Mouse (Mus musculus) stomach, postnatal 0 days (tissue): Measurements from ENCODE around the gene Dctn3. TPM values are rescaled to one million over a fixed set of nuclear protein-coding genes. Genes with fewer than 3 reads are reported as not detected.
"Not testable (repeated sequence)": the region's sequence is repeated elsewhere in the genome, so short reads cannot be mapped to it uniquely, and the experiment has no call there.

ENCODE experiments used
- ATAC-seq: fragments of 200-750 bp; cut with Nextera tagmentation; 2 replicates; pipeline ENCODE4 v1.8.0; 2017; ENCODE audit not compliant: low FRiP score, low TSS enrichment
- DNase-seq: peaks from one replicate; pipeline ENCODE4 v3.0.0-alpha.2; 2016; ENCODE audit warnings: low spot score
- H3K27ac ChIP-seq: fragments of 300-500 bp; sonication (generic); replicated peaks from 2 replicates; pipeline ENCODE4 v1.5.1; 2014; ENCODE audit warnings: mild to moderate bottlenecking, control low read depth
- H3K27me3 ChIP-seq: fragments of 300-500 bp; sonication (generic); 2 replicates; pipeline ENCODE4 v1.6.1; 2014; ENCODE audit warnings: low read length; ENCODE audit not compliant: control insufficient read depth, insufficient read depth
- H3K36me3 ChIP-seq: fragments of 300-500 bp; sonication (generic); 2 replicates; pipeline ENCODE4 v1.6.1; 2014; ENCODE audit warnings: low read length, mixed read lengths; ENCODE audit not compliant: control insufficient read depth, insufficient read depth
- H3K4me1 ChIP-seq: fragments of 300-500 bp; sonication (generic); replicated peaks from 2 replicates; pipeline ENCODE4 v1.6.1; 2014; ENCODE audit warnings: antibody characterized with exemption; ENCODE audit not compliant: control insufficient read depth, insufficient read depth
- H3K4me2 ChIP-seq: fragments of 300-500 bp; sonication (generic); replicated peaks from 2 replicates; pipeline ENCODE4 v1.6.1; 2014; ENCODE audit warnings: low read depth, mild to moderate bottlenecking, control low read depth, moderate library complexity
- H3K4me3 ChIP-seq: fragments of 300-500 bp; sonication (generic); 2 replicates; pipeline ENCODE4 v1.5.1; 2014; ENCODE audit warnings: low read depth, low read length, control low read depth
- H3K9ac ChIP-seq: fragments of 300-500 bp; sonication (generic); 2 replicates; pipeline ENCODE4 v1.6.1; 2014; ENCODE audit warnings: mild to moderate bottlenecking, low read length, control low read depth, mixed read lengths
- H3K9me3 ChIP-seq: fragments of 300-500 bp; sonication (generic); 2 replicates; pipeline ENCODE4 v1.6.1; 2016; ENCODE audit warnings: low read length; ENCODE audit not compliant: control insufficient read depth
- CTCF ChIP-seq: IDR thresholded peaks from 2 replicates; pipeline ENCODE4 v1.5.1; 2016; ENCODE audit warnings: antibody characterized with exemption, low read depth, mild to moderate bottlenecking, moderate library complexity
- EP300 ChIP-seq: optimal IDR thresholded peaks from 2 replicates; pipeline ENCODE3; 2016; ENCODE audit warnings: antibody characterized with exemption
- WGBS: fragments of 180-500 bp; shearing (Covaris S2); extraction: QIAGEN DNeasy Blood & Tissue Kit; methylation state at CpG from one replicate; pipeline ENCODE4 v1.1.7; 2014; 5-methylcytosine and 5-hydroxymethylcytosine counted together
- polyA plus RNA-seq: library from polyadenylated mRNA; unstranded; fragments of >200 nt; fragmentation: Nextera tagmentation; extraction: Ambion mirVana; gene quantifications from 2 replicates; pipeline ENCODE4 v1.2.1, GENCODE M21; 2015

Dctn3 gene
- polyA plus RNA-seq, 1 experiment from 2014 or later, result 129 TPM

DNA sequence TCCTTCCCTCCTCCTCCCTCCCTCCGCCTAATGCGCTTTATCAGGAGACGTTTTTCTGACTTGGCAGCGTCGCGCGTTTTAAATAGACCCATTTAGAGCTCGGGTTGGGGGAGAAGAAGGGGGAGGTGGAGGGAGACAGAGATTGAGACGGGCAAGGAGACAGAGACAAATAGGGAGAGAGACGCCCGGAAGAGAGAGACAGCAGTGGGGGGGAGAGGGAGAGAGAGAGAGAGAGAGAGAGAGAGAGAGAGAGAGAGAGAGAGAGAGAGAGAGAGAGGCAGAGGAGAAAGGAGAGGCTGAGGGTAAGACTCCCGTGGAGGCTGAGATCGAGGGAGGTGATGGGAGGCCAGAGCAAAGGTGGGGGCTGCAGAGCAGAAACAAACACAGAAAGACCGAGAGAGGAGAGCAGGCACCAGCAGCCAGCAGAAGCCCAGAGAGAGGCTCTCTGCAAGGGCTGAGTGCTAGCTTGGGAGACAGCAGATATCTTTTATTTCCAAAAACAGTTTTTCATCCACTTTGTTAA lies 38.0 kb downstream of the Dctn3 start:
- DNase-seq, ATAC-seq: not testable (repeated sequence)
- under 1% methylated on average over 13 of the region's 14 CpGs for WGBS

DNA sequence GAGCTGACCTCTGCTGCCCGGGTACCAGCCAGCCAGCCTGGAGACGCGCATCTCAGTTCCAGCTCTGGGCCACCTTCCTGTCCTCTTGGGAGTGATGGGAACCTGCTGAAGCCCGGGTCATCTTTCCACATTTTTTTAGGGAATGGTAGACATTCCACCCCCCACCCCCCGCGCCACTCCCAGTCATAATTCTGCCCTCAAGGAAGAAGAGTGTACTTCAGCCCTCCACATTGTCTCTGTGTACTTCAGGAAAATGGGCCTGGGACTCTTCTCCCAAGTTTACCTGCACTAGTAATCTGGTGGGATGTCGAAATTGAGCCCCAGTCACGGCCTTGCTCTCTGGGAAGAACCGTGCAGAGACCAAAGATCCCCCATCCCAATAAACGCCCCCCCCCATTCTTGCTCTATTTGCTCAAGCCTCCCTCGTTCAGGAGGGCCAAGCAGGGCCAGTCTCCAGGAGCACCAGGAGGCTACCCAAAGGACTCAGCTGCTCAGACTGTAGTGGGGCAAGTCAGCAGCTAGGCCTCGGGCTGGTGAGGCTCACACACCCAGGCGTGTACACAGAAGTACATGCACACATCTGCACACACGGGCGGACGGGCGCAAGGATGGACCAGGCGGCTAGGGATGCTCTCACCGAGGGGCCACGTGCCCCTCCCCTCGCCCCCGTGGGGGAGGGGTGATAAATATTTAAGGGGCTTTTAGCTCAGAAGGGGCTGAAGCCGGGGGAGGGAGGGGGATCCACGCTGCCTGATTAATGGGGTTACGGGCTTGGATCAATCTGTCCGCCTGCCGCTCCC lies 38.6 kb downstream of the Dctn3 start:
- H3K36me3 ChIP-seq, DNase-seq, H3K4me3 ChIP-seq, H3K27me3 ChIP-seq, H3K4me1 ChIP-seq, H3K4me2 ChIP-seq, H3K9me3 ChIP-seq, H3K27ac ChIP-seq, H3K9ac ChIP-seq: not testable (repeated sequence)
- WGBS, result 14% methylated on average over 22 of the region's 27 CpGs
- peak; percentile 46; the same call in 1 of the 2 replicates for ATAC-seq

More for the DNA sequence above, 38.0 kb downstream of the Dctn3 start:
- not testable (repeated sequence) for H3K36me3 ChIP-seq, H3K4me2 ChIP-seq, H3K27me3 ChIP-seq, H3K9me3 ChIP-seq, H3K27ac ChIP-seq, H3K4me1 ChIP-seq, H3K4me3 ChIP-seq, H3K9ac ChIP-seq

GRCm38 (mm10) chr4:41683303-41683702 lies 39.7 kb downstream of the Dctn3 start:
- H3K27ac ChIP-seq, H3K27me3 ChIP-seq, H3K4me2 ChIP-seq, DNase-seq, H3K4me1 ChIP-seq, H3K4me3 ChIP-seq, H3K9me3 ChIP-seq, H3K36me3 ChIP-seq, H3K9ac ChIP-seq: not testable (repeated sequence)
- 0% methylated on average over 8 of the region's 27 CpGs for WGBS
- peak; percentile 20; the same call in 1 of the 2 replicates for ATAC-seq

- WGBS, result 33% methylated on average over 6 of the region's 6 CpGs
- H3K27ac ChIP-seq, result no peak overlapping the region
- no peaks in the 10 kb centered on the region for H3K9me3 ChIP-seq
- H3K4me3 ChIP-seq, result no peak overlapping the region
- ATAC-seq, result no peak
- H3K9ac ChIP-seq, result no peak overlapping the region
- no peaks in the 10 kb centered on the region for H3K36me3 ChIP-seq
- H3K27me3 ChIP-seq, result no peaks in the 10 kb centered on the region
- H3K4me2 ChIP-seq, result no peak overlapping the region
- no peak for DNase-seq
- H3K4me1 ChIP-seq, result no peaks in the 10 kb centered on the region
- no peak for TF ChIP-seq EP300
- TF ChIP-seq CTCF, result no peak
Observed at GRCm38 (mm10) chr4:41682789-41683188, 40.2 kb downstream of the Dctn3 start.

DNA sequence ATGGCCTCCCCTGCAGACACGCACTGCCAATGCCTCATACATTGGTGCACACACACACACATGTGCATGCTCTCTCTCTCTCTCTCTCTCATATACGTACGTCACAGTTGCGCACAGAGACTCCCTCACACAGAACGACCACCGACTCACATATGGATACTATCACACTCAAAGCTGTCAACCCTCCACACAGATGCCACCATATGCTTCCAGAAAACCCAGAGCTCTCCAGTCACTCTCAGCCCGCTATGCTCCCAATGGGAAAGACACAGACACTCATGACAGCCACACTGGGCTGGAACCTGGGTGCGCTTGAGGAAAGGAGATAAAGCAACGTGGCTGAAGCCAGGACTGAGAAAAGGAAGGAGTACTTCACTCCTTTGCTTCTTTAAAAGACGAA lies 41.0 kb downstream of the Dctn3 start:
- H3K36me3 ChIP-seq, result no peaks in the 10 kb centered on the region
- H3K4me3 ChIP-seq, result no peak overlapping the region
- 0 out of 2 replicates have a peak, but pooled peaks cover 1% of the 10 kb centered on the region for H3K4me1 ChIP-seq
- H3K9ac ChIP-seq, result no peak overlapping the region
- no peak overlapping the region for H3K27ac ChIP-seq
- WGBS, result 74% methylated on average over 10 of the region's 10 CpGs
- H3K27me3 ChIP-seq, result no peaks in the 10 kb centered on the region
- no peak overlapping the region for H3K4me2 ChIP-seq
- H3K9me3 ChIP-seq, result no peaks in the 10 kb centered on the region
- TF ChIP-seq EP300 (no peak), CTCF (no peak)
- DNase-seq, result no peak
- ATAC-seq, result no peak

DNA sequence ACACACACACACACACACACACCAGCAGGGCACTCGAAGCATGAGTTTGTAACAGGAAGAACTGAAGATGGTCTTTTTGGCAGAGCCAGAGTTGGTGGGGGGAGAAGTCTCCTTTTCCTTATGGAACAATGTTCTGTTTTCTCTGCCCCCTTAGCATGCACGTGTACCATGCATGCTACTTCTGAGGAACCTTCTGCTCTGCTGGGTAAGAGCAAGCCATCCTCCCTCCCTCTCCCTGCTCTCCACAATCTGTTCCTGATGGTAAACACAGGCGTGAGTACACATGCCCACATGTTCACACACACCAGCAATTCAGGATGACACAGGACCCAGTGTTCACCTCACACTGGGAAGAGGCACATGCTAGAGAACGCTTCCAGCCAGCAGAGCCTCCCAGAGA lies 41.8 kb downstream of the Dctn3 start:
- Histone ChIP-seq H3K4me3 (no peak overlapping the region), H3K4me1 (0 out of 2 replicates have a peak, but pooled peaks cover 2% of the 10 kb centered on the region), H3K4me2 (no peak overlapping the region), H3K27me3 (no peaks in the 10 kb centered on the region), H3K9me3 (no peaks in the 10 kb centered on the region), H3K9ac (no peak overlapping the region), H3K36me3 (no peaks in the 10 kb centered on the region), H3K27ac (no peak overlapping the region)
- ATAC-seq, result no peak
- WGBS, result 65% methylated on average over 4 of the region's 4 CpGs
- DNase-seq, result no peak
- TF ChIP-seq CTCF (no peak), EP300 (no peak)
